Mouse (Mus musculus): ENCODE data around the gene Hsph1. TPM values are rescaled to one million over a fixed set of nuclear protein-coding genes. Genes with fewer than 3 reads are reported as not detected.

Gene Hsph1
- polyA plus RNA-seq, 1 experiment, result 40.2 TPM

DNA sequence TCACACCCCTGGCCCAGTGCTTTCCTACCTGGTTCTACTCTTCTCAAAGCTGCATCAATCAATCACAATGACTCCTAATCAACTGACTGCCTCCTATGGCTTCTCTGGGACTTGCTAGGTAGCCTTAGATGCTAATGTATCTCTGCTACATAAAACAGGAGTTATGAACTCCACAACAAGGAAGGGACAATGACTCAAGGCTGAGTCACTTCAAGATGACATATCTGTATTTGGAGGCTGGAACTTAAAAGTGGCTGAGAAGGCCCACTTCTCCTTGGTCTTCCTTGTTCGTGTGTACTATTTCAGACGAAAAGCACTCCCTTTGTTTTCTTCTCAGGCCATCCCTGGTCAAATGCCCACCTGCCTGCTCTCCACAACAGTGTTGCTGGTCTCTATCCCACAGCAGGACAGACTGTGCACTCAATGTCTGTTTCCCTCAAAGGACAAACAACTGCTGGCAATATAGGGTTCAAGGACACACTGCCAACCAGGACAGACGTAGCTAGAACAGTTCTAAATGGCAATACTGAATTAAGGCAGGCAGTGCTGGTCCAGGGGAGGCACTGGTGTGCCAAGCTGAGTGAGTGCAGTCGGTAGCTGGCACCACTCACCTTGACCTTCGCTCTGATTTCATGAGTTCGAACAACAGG, 18.3 kb downstream of the Hsph1 start:
- H3K4me3 ChIP-seq (ENCODE audit: insufficient read depth, low read depth, low read length), result no peak overlapping the region
- H3K27ac ChIP-seq (replicated peaks; ENCODE audit: low read depth, low read length), result no peak overlapping the region
- no peaks in the 10 kb centered on the region for H3K4me1 ChIP-seq (ENCODE audit: control insufficient read depth, insufficient read depth, insufficient read length, low read length)

DNA sequence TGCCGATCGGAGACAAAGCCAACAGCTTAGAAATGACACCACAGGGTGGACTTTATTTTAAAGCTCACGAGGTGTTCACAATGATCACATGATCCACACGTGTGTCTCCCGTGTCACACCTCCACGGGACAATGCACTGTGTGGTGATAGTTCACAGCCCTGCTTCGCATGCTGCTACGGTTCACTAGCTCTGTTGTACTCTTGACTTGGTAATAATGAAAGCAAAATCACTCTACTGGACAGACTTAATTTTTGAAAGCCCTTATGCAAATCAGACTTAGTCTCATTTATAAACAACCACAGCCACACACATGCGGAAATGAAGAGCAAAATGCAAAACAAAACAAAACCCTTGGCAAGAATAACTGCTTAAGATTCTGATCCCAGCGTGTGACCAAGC, 19.4 kb downstream of the Hsph1 start:
- Histone ChIP-seq H3K27ac (replicated peaks; ENCODE audit: low read depth, low read length) (no peak overlapping the region), H3K4me3 (ENCODE audit: insufficient read depth, low read depth, low read length) (no peak overlapping the region), H3K4me1 (ENCODE audit: control insufficient read depth, insufficient read depth, insufficient read length, low read length) (no peaks in the 10 kb centered on the region)

DNA sequence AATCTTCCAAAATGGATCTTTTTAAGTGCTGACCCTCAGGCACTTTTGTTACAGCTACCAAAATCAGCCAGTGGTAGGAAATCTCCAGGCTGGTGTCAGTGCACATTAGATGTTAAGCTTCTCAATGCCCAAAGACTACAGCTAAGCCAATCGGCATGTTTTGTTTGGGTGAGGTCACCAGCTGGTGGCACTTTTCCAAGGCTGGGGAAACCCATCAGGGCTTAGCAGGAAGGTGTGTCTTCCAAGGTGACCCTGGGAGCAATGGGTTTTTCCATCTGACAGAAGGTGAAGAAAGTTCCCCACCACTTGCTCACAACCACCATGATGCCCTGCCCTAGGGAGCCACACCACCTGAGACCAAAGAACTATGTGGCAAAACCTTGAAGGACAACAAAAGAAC, 20.0 kb downstream of the Hsph1 start:
- Histone ChIP-seq H3K4me1 (ENCODE audit: control insufficient read depth, insufficient read depth, insufficient read length, low read length) (no peaks in the 10 kb centered on the region), H3K4me3 (ENCODE audit: insufficient read depth, low read depth, low read length) (no peak overlapping the region), H3K27ac (replicated peaks; ENCODE audit: low read depth, low read length) (no peak overlapping the region)

DNA sequence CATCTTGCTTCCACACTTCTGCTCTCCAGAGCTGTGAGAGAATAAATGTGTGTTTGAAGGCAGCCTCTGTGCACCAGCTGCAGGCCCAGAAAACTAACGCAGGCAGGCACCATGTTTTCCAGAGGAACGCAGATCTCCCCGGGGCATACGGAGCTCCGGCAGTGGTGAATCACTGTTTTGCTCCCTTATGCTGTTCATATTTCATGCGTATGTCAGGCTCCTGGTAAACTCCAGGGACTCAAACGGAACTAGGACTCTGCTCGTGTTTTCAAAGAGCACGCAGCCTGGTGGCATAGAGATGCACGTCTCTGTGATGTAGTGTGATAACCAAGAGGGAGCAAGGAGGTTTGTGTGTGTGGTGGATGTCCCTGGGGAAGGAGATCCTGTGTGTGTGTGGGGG, 23.4 kb downstream of the Hsph1 start:
- no peaks in the 10 kb centered on the region for H3K4me1 ChIP-seq (ENCODE audit: control insufficient read depth, insufficient read depth, insufficient read length, low read length)
- no peak overlapping the region for H3K27ac ChIP-seq (replicated peaks; ENCODE audit: low read depth, low read length)
- no peak overlapping the region for H3K4me3 ChIP-seq (ENCODE audit: insufficient read depth, low read depth, low read length)

DNA sequence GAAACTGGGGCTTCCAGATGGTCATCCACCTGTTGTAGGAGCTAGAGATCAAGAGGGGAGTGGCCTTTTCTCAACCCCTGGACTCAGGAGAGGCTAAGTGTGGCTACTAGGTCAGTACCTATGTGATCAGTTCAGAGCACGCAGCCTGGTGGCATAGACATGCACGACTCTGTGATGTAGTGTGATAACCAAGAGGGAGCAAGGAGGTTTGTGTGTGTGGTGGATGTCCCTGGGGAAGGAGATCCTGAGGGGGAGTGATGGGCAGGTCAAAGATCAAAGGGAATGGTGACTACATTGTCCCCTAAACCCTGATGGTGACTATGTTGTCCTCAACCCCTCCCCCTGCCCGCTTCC, 24.0 kb downstream of the Hsph1 start:
- Histone ChIP-seq H3K4me3 (ENCODE audit: insufficient read depth, low read depth, low read length) (no peak overlapping the region), H3K27ac (replicated peaks; ENCODE audit: low read depth, low read length) (no peak overlapping the region), H3K4me1 (ENCODE audit: control insufficient read depth, insufficient read depth, insufficient read length, low read length) (no peaks in the 10 kb centered on the region)

DNA sequence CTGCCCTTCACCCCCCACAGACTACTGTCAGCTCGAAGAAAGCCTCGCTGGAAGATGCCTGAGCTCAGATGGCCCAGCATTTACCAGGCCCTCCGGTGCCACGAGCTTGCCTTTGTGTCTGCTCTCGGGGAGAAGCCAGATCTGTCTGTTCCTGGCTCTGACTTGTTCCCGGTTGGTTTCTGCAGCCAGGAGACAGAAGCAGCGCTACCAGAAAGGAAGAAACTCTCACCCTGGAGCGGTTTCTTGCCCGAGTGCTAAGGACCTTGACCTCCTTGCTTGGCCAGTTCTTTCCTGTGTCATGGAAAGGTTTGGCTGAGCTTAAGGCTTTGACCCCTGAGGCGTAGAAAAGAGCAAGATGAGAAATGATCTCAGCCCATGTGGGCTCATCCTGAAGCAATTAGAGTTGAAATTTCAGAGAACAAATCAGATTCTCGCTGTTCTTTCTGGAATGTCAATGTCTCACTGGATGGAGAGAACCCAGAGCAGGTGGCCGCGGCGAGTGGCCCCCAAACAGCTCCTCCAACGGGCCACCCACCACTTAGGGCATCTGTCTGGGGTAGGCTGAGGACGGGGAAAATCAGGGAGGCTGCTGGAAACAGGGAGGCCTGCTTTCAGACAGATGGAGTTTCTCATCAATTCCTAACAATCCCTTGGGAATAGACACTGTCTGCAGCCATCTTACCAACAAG, 24.6 kb downstream of the Hsph1 start:
- H3K4me1 ChIP-seq (ENCODE audit: control insufficient read depth, insufficient read depth, insufficient read length, low read length), result no peaks in the 10 kb centered on the region
- H3K4me3 ChIP-seq (ENCODE audit: insufficient read depth, low read depth, low read length), result no peak overlapping the region
- no peak overlapping the region for H3K27ac ChIP-seq (replicated peaks; ENCODE audit: low read depth, low read length)

DNA sequence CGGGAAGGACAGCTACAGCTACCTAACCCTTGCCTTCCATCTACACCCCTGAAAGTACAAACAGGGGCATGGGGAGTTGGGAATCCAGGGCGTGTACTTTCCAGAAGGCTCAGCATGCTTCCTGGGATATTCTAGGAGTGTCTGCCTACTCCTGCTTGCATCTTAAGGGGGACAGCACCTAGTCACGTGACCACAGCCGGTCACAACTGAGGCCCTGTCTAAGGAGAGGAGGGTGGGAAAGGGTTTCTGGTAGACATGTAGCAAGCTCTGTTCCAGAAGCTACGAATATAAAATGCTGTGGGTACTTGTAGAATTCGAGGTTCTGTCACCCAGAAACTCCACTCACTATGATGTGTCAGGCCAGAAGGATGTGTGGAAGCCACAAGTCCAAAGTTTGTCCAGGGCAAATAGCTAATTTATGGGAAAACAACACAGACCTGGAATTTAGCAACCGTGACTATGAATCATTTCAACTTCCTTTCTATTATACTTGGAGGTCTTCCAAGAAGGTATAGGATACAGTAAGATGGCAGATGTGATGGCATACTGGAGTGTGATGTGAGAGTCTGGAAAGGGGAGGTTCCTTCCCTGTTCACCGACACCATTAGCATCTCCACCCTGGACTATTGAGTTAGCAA, 29.0 kb downstream of the Hsph1 start:
- no peaks in the 10 kb centered on the region for H3K4me1 ChIP-seq (ENCODE audit: control insufficient read depth, insufficient read depth, insufficient read length, low read length)
- no peak overlapping the region for H3K4me3 ChIP-seq (ENCODE audit: insufficient read depth, low read depth, low read length)
- no peak overlapping the region for H3K27ac ChIP-seq (replicated peaks; ENCODE audit: low read depth, low read length)

DNA sequence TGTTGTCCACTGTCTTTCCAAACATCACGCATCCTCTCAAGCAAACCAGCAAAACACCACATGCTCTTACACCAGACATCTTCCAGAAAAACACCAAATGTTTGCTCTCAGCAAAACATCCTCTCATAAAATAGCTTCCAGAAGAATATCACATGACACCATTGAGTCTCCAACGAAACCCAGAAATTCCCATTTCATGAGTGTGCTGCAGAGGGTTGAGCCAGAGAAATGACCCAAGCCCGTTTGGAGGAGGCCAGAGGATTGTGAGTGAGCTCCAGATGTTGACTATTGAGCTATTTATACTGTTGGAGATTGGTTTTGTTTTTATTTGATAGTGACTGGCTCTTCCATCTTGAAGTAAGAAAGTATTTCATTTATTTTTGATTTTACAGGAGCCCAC, 32.9 kb downstream of the Hsph1 start:
- Histone ChIP-seq H3K4me3 (ENCODE audit: insufficient read depth, low read depth, low read length) (no peak overlapping the region), H3K27ac (replicated peaks; ENCODE audit: low read depth, low read length) (no peak overlapping the region)

DNA sequence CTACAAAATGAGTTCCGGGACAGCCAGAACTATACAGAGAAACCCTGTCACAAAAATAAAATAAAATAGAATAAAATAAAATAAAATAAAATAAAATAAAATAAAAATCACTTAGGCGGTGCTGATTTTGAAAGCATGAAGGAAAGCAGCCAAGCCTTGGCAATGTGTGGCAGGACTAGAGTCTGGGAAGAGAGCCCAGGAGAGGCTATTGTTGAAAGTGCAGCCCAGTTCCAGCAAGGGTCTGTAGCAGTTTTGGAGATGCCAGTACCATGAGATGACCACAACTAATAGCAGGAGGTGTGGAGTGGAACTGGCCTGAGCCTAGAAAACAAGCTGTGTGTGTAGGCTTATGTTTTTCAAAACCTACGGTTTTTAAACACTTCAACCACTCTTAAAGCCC, 34.2 kb downstream of the Hsph1 start:
- Histone ChIP-seq H3K4me3 (ENCODE audit: insufficient read depth, low read depth, low read length) (no peak overlapping the region), H3K27ac (replicated peaks; ENCODE audit: low read depth, low read length) (no peak overlapping the region), H3K4me1 (ENCODE audit: control insufficient read depth, insufficient read depth, insufficient read length, low read length) (no peaks in the 10 kb centered on the region)

More for the DNA sequence above, 32.9 kb downstream of the Hsph1 start:
- no peaks in the 10 kb centered on the region for H3K4me1 ChIP-seq (ENCODE audit: control insufficient read depth, insufficient read depth, insufficient read length, low read length)

DNA sequence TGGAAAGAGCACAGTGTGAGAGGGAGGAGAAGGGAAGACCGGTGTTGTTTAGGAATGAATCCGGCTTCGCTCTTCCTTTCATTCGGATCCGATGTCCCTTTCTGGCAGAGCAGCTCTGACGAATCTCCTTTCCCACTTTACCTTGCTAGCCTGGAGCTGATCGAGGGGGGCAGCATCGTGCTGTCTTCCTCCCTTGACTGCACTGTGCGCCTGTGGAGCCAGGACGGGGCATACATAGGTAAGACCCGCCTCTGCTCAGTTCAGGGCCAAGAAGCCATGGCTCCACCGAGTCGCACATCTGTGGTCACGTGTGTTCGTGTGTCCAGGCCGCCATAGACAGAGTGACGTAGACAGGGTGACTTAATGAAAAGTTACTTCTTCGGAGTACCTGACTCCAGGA, 38.8 kb downstream of the Hsph1 start:
- no peak overlapping the region for H3K27ac ChIP-seq (replicated peaks; ENCODE audit: low read depth, low read length)
- no peaks in the 10 kb centered on the region for H3K4me1 ChIP-seq (ENCODE audit: control insufficient read depth, insufficient read depth, insufficient read length, low read length)
- no peak overlapping the region for H3K4me3 ChIP-seq (ENCODE audit: insufficient read depth, low read depth, low read length)

DNA sequence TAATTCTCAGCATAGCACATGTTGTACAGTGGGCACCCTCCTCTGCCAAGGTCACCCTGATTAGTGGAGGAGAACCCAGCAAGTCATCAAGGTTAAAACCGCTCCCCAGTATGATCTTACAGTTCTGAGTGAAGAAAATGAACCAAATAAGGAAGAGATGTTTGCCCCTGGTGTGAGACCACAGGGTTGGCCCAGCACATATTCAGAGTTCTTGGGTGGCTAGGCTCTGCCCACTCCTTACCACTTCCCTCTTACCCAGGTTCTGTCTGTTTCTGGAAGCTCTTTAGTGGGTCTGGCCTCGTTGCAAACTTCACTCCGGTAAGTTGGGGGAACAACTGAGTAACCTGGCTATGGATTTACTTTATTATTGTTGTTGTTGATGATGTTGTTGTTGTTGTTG, 42.0 kb downstream of the Hsph1 start:
- H3K4me1 ChIP-seq (ENCODE audit: control insufficient read depth, insufficient read depth, insufficient read length, low read length), result no peaks in the 10 kb centered on the region
- no peak overlapping the region for H3K4me3 ChIP-seq (ENCODE audit: insufficient read depth, low read depth, low read length)
- H3K27ac ChIP-seq (replicated peaks; ENCODE audit: low read depth, low read length), result no peak overlapping the region

DNA sequence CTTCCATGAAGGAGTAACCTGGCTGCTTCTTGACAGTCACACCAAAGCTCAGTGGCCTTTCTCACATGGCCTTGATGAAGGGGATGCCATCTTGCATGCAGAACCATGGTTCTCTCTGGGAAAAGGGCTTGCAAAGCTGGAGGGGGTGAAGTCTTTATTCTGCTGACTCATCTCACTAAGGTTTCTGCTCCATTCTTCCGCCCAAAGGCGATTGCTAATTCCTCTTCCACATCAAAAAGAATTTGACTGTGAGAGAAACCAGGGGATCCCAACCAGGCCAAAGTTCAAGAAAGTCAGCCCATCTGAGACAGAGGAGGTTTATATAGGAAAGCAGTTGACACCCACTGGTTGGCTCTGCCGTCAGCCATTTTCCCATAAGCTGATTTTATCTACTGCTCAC, 46.2 kb downstream of the Hsph1 start:
- peaks cover 5% of the 10 kb centered on the region; the same call in 1 of the 2 replicates for H3K4me1 ChIP-seq (ENCODE audit: control insufficient read depth, insufficient read depth, insufficient read length, low read length)
- no peak overlapping the region for H3K27ac ChIP-seq (replicated peaks; ENCODE audit: low read depth, low read length)

DNA sequence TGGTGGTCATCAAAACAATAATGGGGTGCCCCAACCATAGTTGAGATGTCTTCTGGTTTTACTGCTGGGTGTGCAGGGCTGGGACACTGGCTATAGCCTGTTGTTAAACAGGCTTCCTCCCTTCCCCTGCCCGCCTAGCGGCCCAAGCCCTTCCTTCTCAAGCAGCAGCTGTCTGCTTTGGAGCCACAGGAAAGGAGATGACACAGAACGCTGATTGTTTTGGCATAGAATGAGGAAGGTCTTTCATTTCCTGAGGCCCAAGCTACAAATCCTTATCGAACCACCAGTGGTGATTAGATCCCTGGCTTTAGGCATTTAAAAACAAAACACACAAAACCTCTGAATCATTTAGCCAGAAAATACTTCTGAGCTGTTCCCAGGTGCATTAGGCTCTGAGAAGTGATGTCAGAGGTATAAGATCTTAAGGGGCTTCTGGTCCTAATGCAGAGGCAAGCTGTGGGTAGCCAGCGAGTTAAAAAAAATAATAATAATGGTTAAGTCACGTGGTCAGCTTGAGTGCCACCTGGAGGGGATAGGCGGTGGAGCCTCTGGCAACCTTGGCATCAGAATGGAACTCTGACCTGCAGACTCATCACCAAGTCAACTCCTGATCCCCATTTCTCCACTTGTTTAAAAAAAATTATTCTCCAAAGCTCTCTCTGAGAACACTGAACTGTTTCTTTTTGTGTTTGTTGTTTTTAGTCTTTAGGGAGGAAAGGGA, 47.2 kb downstream of the Hsph1 start:
- H3K27ac ChIP-seq (replicated peaks; ENCODE audit: low read depth, low read length), result no peak overlapping the region
- H3K4me1 ChIP-seq (ENCODE audit: control insufficient read depth, insufficient read depth, insufficient read length, low read length), result peaks cover 8% of the 10 kb centered on the region; the same call in 1 of the 2 replicates
- H3K4me3 ChIP-seq (ENCODE audit: insufficient read depth, low read depth, low read length), result no peak overlapping the region

More for the DNA sequence above, 46.2 kb downstream of the Hsph1 start:
- no peak overlapping the region for H3K4me3 ChIP-seq (ENCODE audit: insufficient read depth, low read depth, low read length)

DNA sequence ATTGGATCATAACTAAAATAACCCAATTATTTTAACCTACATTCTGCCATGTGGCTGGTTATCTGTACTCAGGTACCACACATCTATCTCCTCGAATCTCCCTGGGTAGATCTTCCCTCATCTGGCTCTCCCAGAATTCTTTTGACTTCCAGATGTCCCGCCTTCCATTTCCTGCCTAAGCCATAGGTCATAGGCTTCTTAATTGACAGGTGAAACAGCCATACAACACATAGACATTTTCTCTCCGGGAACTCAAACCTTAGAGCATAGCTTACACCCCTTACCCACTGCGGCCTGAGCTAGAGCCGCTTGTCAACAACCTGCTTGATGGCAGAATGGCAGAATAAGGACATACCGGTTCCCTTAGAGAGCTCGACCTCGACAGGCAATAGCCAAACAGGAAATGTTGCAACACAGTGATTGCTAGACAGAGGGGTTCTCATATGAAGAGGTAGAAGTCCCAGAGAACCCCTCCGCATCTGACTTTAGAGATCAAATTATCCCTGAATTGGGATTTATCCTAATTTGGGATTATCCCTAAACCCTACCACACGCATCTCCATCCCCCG, 48.8 kb downstream of the Hsph1 start:
- Histone ChIP-seq H3K27ac (replicated peaks; ENCODE audit: low read depth, low read length) (no peak overlapping the region), H3K4me1 (ENCODE audit: control insufficient read depth, insufficient read depth, insufficient read length, low read length) (peaks cover 8% of the 10 kb centered on the region; the same call in 1 of the 2 replicates), H3K4me3 (ENCODE audit: insufficient read depth, low read depth, low read length) (no peak overlapping the region)

DNA sequence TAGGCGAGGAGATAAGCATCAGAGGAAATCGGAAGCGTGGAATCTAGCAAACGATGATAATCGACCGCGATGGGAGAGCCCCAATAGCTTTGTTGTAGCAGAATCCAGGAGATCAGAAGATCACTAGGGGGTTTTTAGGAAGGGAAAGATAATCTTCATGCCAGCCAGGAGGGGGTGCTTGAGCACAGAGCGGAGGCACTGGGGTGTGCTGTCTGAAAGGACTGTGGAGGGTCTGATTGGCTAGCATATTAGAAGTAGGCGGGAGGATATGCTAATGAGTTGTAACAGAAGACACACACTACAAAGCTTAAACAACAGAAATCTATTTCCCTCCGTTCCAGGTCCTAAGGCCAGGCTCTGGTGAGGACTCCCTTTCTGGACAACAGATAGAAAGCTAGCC, 50.3 kb downstream of the Hsph1 start:
- Histone ChIP-seq H3K4me1 (ENCODE audit: control insufficient read depth, insufficient read depth, insufficient read length, low read length) (peaks cover 8% of the 10 kb centered on the region; the same call in 1 of the 2 replicates), H3K4me3 (ENCODE audit: insufficient read depth, low read depth, low read length) (no peak overlapping the region), H3K27ac (replicated peaks; ENCODE audit: low read depth, low read length) (no peak overlapping the region)

Data from brown adipose tissue, adult 24 weeks (tissue).